In the genomic region with DNA sequence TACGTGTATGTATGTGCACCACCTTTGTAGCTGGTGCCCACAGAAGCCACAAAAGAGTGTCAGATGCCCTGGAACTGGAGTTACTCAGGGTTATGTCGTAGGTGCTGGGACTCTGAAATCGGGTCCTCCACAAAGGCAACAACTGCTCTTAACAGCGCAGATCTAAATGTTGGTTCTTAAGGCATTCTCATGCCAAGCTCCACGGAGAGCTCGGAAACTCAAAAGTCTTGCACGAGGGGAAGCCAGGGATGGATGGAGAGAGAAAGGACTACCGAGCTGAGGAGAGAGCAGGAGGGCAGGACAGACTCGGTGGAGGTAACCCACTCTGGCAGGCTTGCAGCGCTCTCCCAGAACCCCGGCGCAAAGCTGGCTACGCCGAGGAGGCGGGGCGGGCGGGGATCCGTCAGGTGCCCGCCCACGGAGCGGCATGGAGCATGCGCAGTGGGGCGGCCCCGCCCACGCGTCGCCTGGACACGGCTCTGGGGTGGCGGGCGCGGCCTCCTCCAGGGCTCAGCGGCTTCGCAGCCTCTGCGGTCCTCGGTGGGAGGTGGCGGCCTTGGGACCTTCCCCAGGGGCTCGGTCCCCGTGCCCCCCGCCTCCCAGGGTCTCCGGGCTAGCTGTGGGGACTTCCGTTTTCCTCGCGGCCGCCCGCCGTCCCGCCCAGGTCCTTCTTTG, we compare ENCODE assay signal across 8 mouse cellular contexts. TPM values are rescaled to one million over a fixed set of nuclear protein-coding genes. Genes with fewer than 3 reads are reported as not detected.
DNase-seq lines count a peak whose midpoint lies in the region; ATAC-seq and TF ChIP-seq lines count a peak whose summit lies in the region.

A gene (plus strand): TSS at position 516 of the 675 bp plus-strand sequence.

- ATAC-seq in lung, postnatal 0 days = peak; percentile 100

- H3K9ac ChIP-seq in MEL (ENCODE audit: control insufficient read depth, low read depth, low read length, poor library complexity, severe bottlenecking) = peak within 1 kb of the TSS; percentile 77
- peak within 1 kb of the TSS; percentile 71 for H3K9ac ChIP-seq in lung, postnatal 0 days (replicated peaks; ENCODE audit: low read depth)

- WGBS in cerebellum, adult 2 months = under 1% methylated on average over 47 of the region's 47 CpGs
- under 1% methylated on average over 47 of the region's 47 CpGs for WGBS in hindbrain, embryonic 10.5 days
- under 1% methylated on average over 28 of the region's 47 CpGs for WGBS in lung, postnatal 0 days

- TF ChIP-seq RAD21 in MEL (IDR thresholded peaks at IDR 0.05; ENCODE audit: low read depth, low read length) = no peak

- peaks cover 2% of the 10 kb centered on the region; the same call in 1 of the 2 replicates for H3K79me2 ChIP-seq in MEL (ENCODE audit: control insufficient read depth, insufficient read depth, low read length, poor library complexity)

- H3K27me3 ChIP-seq in MEL (ENCODE audit: control insufficient read depth in 1 of 2, insufficient read depth in 2 of 2, low read length in 2 of 2) = no peaks in the 10 kb centered on the region
- H3K27me3 ChIP-seq in cerebellum, adult 2 months (ENCODE audit: control insufficient read depth, insufficient read depth, low read length) = no peaks in the 10 kb centered on the region
- no peaks in the 10 kb centered on the region for H3K27me3 ChIP-seq in hindbrain, embryonic 10.5 days (ENCODE audit: insufficient read depth, poor library complexity, severe bottlenecking)
- no peaks in the 10 kb centered on the region for H3K27me3 ChIP-seq in lung, postnatal 0 days (replicated peaks; ENCODE audit: insufficient read depth, low read length)

- DNase-seq in MEL (ENCODE audit: low read depth, low spot score) = peak; percentile 98
- DNase-seq in cerebellum, adult 2 months = peak; percentile 94
- peak; percentile 93 for DNase-seq in forelimb bud, embryonic 11.5 days (ENCODE audit: low read depth, low spot score)
- peak; percentile 94 for DNase-seq in hindbrain, embryonic 10.5 days (ENCODE audit: low spot score)
- DNase-seq in layer of hippocampus, adult 9-11 months = peak; percentile 93
- peak; percentile 95 for DNase-seq in lung, postnatal 0 days (ENCODE audit: low spot score)
- DNase-seq in ovary, postnatal 14 days (ENCODE audit: low spot score) = peak; percentile 94
- peak; percentile 96 for DNase-seq in thymus, postnatal 14 days

- peak within 1 kb of the TSS; percentile 85 for H3K4me2 ChIP-seq in lung, postnatal 0 days (replicated peaks; ENCODE audit: low read depth, low read length)

- peak; percentile 91 to 97 for TF ChIP-seq POLR2A in MEL (IDR thresholded peaks at IDR 0.05; ENCODE audit: control insufficient read depth in 1 of 2, insufficient read depth in 1 of 2, low read depth in 1 of 2, low read length in 2 of 2, poor library complexity in 1 of 2)
- TF ChIP-seq POLR2A in cerebellum, adult 2 months (IDR thresholded peaks at IDR 0.05; ENCODE audit: borderline replicate concordance, insufficient read depth, low read length) = peak; percentile 92

- no peaks in the 10 kb centered on the region for H3K9me3 ChIP-seq in MEL (replicated peaks; ENCODE audit: insufficient read depth, low read length)
- H3K9me3 ChIP-seq in hindbrain, embryonic 10.5 days = no peaks in the 10 kb centered on the region
- no peaks in the 10 kb centered on the region for H3K9me3 ChIP-seq in lung, postnatal 0 days (ENCODE audit: low read length)

- 0 out of 6 replicates have a peak, but pooled peaks of 1 of the 3 experiments have one; percentile 11 for TF ChIP-seq CTCF in MEL (IDR thresholded peaks at IDR 0.05 in 2 of 3, conservative IDR thresholded peaks at IDR 0.05 in 1 of 3; ENCODE audit: control insufficient read depth in 1 of 3, insufficient read depth in 1 of 3, low read depth in 2 of 3, low read length in 3 of 3, poor library complexity in 1 of 3, severe bottlenecking in 1 of 3)
- no peak for TF ChIP-seq CTCF in cerebellum, adult 2 months (IDR thresholded peaks at IDR 0.05; ENCODE audit: borderline replicate concordance, insufficient read depth, low read depth, low read length)
- no peak for TF ChIP-seq CTCF in lung, postnatal 0 days (IDR thresholded peaks at IDR 0.05)

- peak within 1 kb of the TSS; percentile 40 for H3K27ac ChIP-seq in MEL (ENCODE audit: control insufficient read depth, low read depth, low read length)
- peak within 1 kb of the TSS; percentile 84 for H3K27ac ChIP-seq in cerebellum, adult 2 months (ENCODE audit: insufficient read depth, low read length)
- H3K27ac ChIP-seq in hindbrain, embryonic 10.5 days = peak within 1 kb of the TSS; percentile 98
- H3K27ac ChIP-seq in lung, postnatal 0 days (ENCODE audit: low read length) = peak within 1 kb of the TSS; percentile 14; the same call in 1 of the 2 replicates

- H3K4me1 ChIP-seq in MEL (ENCODE audit: control insufficient read depth in 1 of 2, insufficient read depth in 2 of 2, low read length in 2 of 2) = peaks cover 0 to 6% of the 10 kb centered on the region in 2 experiments; a peak in 2 of 4 replicates
- peaks cover 6% of the 10 kb centered on the region; the same call in 1 of the 2 replicates for H3K4me1 ChIP-seq in cerebellum, adult 2 months (ENCODE audit: control insufficient read depth, insufficient read depth, low read length)
- H3K4me1 ChIP-seq in hindbrain, embryonic 10.5 days (replicated peaks) = peaks cover 16% of the 10 kb centered on the region; the same call in 1 of the 2 replicates
- H3K4me1 ChIP-seq in lung, postnatal 0 days (ENCODE audit: insufficient read depth, low read depth, low read length) = peaks cover 2% of the 10 kb centered on the region; the same call in 1 of the 2 replicates

- TF ChIP-seq EP300 in MEL (IDR thresholded peaks at IDR 0.05; ENCODE audit: low read depth in 1 of 2, low read length in 2 of 2) = no peak
- no peak for TF ChIP-seq EP300 in lung, postnatal 0 days (IDR thresholded peaks at IDR 0.05)

- H3K4me3 ChIP-seq in MEL (ENCODE audit: control insufficient read depth in 1 of 2, insufficient read depth in 1 of 2, low read depth in 2 of 2, low read length in 2 of 2) = peak within 1 kb of the TSS; percentile 71 to 98
- peak within 1 kb of the TSS; percentile 96 for H3K4me3 ChIP-seq in cerebellum, adult 2 months (replicated peaks; ENCODE audit: insufficient read depth, low read depth, low read length)
- peak within 1 kb of the TSS; percentile 87 for H3K4me3 ChIP-seq in hindbrain, embryonic 10.5 days
- peak within 1 kb of the TSS; percentile 85 for H3K4me3 ChIP-seq in lung, postnatal 0 days (ENCODE audit: low read depth, low read length)

- peaks cover 0 to 2% of the 10 kb centered on the region in 2 experiments; a peak in 3 of 4 replicates for H3K36me3 ChIP-seq in MEL (ENCODE audit: control insufficient read depth in 1 of 2, insufficient read depth in 2 of 2, low read length in 2 of 2)
- H3K36me3 ChIP-seq in hindbrain, embryonic 10.5 days = peaks cover 38% of the 10 kb centered on the region
- H3K36me3 ChIP-seq in lung, postnatal 0 days (ENCODE audit: insufficient read depth, low read length) = no peaks in the 10 kb centered on the region

TF ChIP-seq in MEL, 35 proteins besides CTCF, POLR2A, EP300 and RAD21 (continues in another document):
- TF ChIP-seq NRF1 (IDR thresholded peaks at IDR 0.05; ENCODE audit: insufficient read depth, low read depth, low read length, poor library complexity, severe bottlenecking) (peak; percentile 97), TBP (IDR thresholded peaks at IDR 0.05; ENCODE audit: low read depth, low read length) (peak; percentile 61; the same call in 1 of the 2 replicates), POLR2AphosphoS5 (IDR thresholded peaks at IDR 0.05; ENCODE audit: borderline replicate concordance, low read depth, low read length) (no peak), USF2 (IDR thresholded peaks at IDR 0.05; ENCODE audit: borderline replicate concordance in 1 of 2, insufficient read depth in 1 of 2, low read depth in 1 of 2, low read length in 2 of 2) (no peak), GABPA (IDR thresholded peaks at IDR 0.05; ENCODE audit: low read depth, low read length) (no peak), KAT2A (conservative IDR thresholded peaks at IDR 0.05; ENCODE audit: low read depth, low read length) (no peak), ZC3H11A (IDR thresholded peaks at IDR 0.05; ENCODE audit: low read depth, low read length) (no peak), HCFC1 (IDR thresholded peaks at IDR 0.05; ENCODE audit: low read depth, low read length) (peak; percentile 69), JUND (IDR thresholded peaks at IDR 0.05; ENCODE audit: low read depth, low read length) (no peak), MAX (IDR thresholded peaks at IDR 0.05; ENCODE audit: low read length) (peak; percentile 18; the same call in 1 of the 2 replicates), GATA1 (IDR thresholded peaks at IDR 0.05; ENCODE audit: low read depth, low read length) (no peak), RCOR1 (IDR thresholded peaks at IDR 0.05; ENCODE audit: low read depth, low read length) (no peak), ZMIZ1 (IDR thresholded peaks at IDR 0.05; ENCODE audit: low read depth, low read length) (peak; percentile 60), NELFE (IDR thresholded peaks at IDR 0.05; ENCODE audit: low read depth, low read length) (peak; percentile 88), MYB (IDR thresholded peaks at IDR 0.05; ENCODE audit: low read depth, low read length) (no peak), TCF12 (IDR thresholded peaks at IDR 0.05; ENCODE audit: low read depth, low read length) (peak; percentile 66), USF1 (IDR thresholded peaks at IDR 0.05; ENCODE audit: low read depth, low read length) (peak; percentile 86), CHD1 (IDR thresholded peaks at IDR 0.05; ENCODE audit: low read depth, low read length) (peak; percentile 86), ETS1 (IDR thresholded peaks at IDR 0.05; ENCODE audit: low read depth, low read length) (no peak), ZNF384 (IDR thresholded peaks at IDR 0.05; ENCODE audit: low read depth, low read length) (no peak), ZKSCAN1 (IDR thresholded peaks at IDR 0.05; ENCODE audit: low read depth, low read length) (no peak), TAL1 (IDR thresholded peaks at IDR 0.05; ENCODE audit: low read length) (no peak), E2F4 (IDR thresholded peaks at IDR 0.05; ENCODE audit: borderline replicate concordance, low read depth, low read length) (no peak), MXI1 (IDR thresholded peaks at IDR 0.05; ENCODE audit: low read depth, low read length) (peak; percentile 69), ELF1 (IDR thresholded peaks at IDR 0.05; ENCODE audit: low read depth, low read length) (peak; percentile 53; the same call in 1 of the 2 replicates), MYC (IDR thresholded peaks at IDR 0.05; ENCODE audit: low read depth, low read length) (no peak)

RNA-seq across cellular contexts. Expression of the gene that starts here (rescaled TPM):
- 2.9 and 3.4 TPM in 2 replicates for total RNA-seq in MEL (2012; rRNA removed)
- 1 to 10 TPM in 1 of 2 experiments, not detected in 1; 6.3 TPM for polyA plus RNA-seq in MEL (2012; ENCODE audit: insufficient read depth in 1 of 2, insufficient read length in 2 of 2, low read depth in 1 of 2, low replicate concordance in 2 of 2, missing spikeins in 1 of 2)
- polyA plus RNA-seq in cerebellum, adult 2 months (2012; rRNA removed) = 26.8 and 29.3 TPM in 2 replicates
- polyA plus RNA-seq in hindbrain, embryonic 10.5 days (2016; fragmentation: Nextera tagmentation; extraction: Ambion mirVana) = 9.5 and 10.0 TPM in 2 replicates
- 3.8 and 4.5 TPM in 2 replicates for polyA plus RNA-seq in lung, postnatal 0 days (2015; fragmentation: Nextera tagmentation; extraction: Ambion mirVana)

Comparison
In these comparisons a context has a peak if more than half of its experiments do, and no peak if none do; other contexts are left out.
1. Peak in every context shown above with its lines: DNase-seq, ATAC-seq, H3K4me3 ChIP-seq and H3K27ac ChIP-seq.
2. H3K27ac ChIP-seq: peak in every context shown above with its lines; median percentile 98 in hindbrain, embryonic 10.5 days; 84 in cerebellum, adult 2 months; 40 in MEL; 14 in lung, postnatal 0 days.